Mouse (Mus musculus): ENCODE results near the gene Cdc20b.

DNA sequence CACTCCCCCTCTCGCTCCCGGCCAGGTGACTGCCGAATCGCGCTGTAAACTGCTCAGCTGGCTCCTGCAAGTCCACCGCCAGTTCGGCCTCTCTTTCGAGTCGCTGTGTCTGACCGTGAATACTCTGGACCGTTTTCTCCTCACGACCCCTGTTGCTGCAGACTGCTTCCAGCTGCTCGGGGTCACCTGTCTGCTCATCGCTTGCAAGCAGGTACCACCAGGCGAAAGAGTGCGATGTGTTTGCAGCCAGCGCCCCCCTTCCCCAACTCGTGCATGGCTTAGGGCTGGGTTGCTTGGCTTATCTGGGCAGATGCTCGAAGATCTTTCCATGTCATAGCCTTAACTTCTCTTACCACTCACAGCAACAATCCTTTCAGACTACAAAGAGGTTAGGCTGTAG, 46.0 kb upstream of the Cdc20b start:
- TF ChIP-seq POLR2A (IDR thresholded peaks at IDR 0.05; ENCODE audit: insufficient read depth, low read depth, low read length) (no peak), CTCF (IDR thresholded peaks at IDR 0.05; ENCODE audit: insufficient read depth, low read depth, low read length) (no peak)

Measured in olfactory bulb, adult 2 months (tissue).